Mouse (Mus musculus) layer of hippocampus, postnatal 25 days (tissue): ENCODE results near the gene Arid1b. TPM values are rescaled to one million over a fixed set of nuclear protein-coding genes. Genes with fewer than 3 reads are reported as not detected.

ENCODE experiments used
- DNase-seq, 2 experiments: peaks; one replicate each; pipeline ENCODE4 v3.0.0; 2022; ENCODE audit warnings: mixed read lengths in 2 of 2, low spot score in 1 of 2; ENCODE audit errors: extremely low spot score in 1 of 2
- total RNA-seq, 2 experiments: library from RNA; stranded (reverse); gene quantifications; 2 replicates each; pipeline ENCODE4 v1.2.3; 2021

Arid1b gene
- total RNA-seq, 2 experiments from 2014 or later: 86.8 to 102 TPM

- no peak for DNase-seq
Observed at GRCm38 (mm10) chr17:5052091-5052799, 58.1 kb downstream of the Arid1b start.

GRCm38 (mm10) chr17:5052800-5053179, 58.7 kb downstream of the Arid1b start:
- no peak for DNase-seq

GRCm38 (mm10) chr17:5053201-5053600, 59.1 kb downstream of the Arid1b start:
- DNase-seq: no peak

DNA sequence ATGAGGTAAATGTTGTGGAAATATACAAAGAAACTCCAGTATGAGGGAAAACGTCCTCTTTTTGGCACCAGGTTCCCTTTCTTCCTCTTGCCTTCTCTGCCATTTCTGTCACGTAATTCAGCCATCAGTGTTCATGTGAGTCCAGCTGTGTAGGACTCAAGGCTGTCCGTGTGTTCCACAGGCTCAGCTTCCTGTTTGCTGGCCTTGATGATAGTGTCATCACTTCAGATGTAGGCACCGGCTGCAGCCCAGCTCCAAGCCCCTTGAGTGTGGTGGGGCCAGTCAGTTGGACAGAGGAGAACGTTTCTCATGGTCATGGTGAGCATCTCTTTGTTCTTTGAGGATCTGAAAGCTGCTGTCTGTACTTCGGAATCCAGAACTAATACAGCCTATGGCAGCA, 61.3 kb downstream of the Arid1b start:
- DNase-seq: no peak

GRCm38 (mm10) chr17:5056654-5057053, 62.5 kb downstream of the Arid1b start:
- no peak for DNase-seq

DNA sequence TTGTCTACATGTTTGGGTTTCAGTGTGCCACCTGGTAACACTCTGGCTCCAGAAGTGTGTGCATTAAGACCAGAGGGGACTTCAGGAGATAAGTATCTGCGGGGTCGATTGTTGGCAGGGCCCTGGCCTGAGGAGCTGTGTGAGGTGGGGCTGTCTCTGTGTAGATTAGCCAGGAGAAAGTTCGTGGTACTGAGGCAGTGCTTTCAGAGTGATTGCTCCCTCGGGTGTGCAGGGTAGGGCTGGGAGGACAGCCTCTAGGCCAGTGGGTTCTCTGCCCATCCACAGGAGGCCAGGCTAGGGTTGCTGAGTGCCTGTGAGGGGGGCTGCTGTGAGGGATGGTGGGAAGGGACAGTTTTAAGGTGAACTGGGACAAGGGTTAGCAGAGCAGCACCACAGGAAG, 63.2 kb downstream of the Arid1b start:
- DNase-seq: no peak

GRCm38 (mm10) chr17:5057944-5058720, 64.0 kb downstream of the Arid1b start:
- DNase-seq: no peak

DNA sequence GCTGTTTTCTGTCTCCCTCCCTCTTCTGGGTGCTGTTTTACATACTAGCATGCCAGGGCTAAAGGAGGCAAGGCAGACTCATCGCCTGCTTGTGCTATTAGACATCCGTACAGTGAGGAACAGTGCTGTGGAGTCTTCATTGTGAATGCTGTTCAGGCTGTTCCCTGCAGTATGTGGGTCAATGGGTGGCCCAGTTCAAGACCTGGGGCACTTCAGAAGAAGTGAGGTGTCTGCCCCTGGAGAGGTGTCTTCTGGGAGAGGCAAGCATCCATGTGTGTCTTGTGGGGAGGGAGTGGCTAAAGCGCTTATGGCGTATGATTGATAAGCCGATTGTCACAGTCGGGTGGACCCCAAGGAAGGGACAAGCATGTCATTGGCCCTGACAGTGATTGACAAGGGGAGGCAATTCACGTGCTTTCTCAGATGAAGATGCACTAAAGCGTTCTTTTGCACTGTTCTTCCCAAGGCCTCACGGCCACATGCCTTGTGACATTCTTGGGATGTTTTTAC, 65.0 kb downstream of the Arid1b start:
- no peak for DNase-seq

- DNase-seq: no peak
Observed at GRCm38 (mm10) chr17:5060515-5061084, 66.5 kb downstream of the Arid1b start.

- DNase-seq: no peak
Observed at GRCm38 (mm10) chr17:5061183-5061582, 67.1 kb downstream of the Arid1b start.

DNA sequence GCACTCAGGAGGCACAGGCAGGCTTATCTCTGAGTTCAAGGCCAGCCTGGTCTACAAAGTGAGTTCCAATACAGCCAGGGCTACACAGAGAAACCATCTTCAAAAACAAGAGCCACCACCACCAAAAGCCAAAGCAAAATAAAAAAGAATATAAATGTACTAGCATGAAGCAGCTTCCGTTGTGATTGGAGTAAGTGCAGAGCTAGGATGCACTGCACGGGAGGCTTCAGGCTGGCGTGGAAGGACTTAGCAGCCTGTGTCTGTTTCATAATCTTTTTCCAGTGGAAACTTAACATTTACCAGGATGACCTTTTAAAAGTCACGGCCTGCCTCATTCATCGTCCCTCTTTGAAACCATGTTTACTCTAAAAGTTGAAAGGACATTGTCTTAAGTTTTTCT, 67.5 kb downstream of the Arid1b start:
- DNase-seq: no peak

DNA sequence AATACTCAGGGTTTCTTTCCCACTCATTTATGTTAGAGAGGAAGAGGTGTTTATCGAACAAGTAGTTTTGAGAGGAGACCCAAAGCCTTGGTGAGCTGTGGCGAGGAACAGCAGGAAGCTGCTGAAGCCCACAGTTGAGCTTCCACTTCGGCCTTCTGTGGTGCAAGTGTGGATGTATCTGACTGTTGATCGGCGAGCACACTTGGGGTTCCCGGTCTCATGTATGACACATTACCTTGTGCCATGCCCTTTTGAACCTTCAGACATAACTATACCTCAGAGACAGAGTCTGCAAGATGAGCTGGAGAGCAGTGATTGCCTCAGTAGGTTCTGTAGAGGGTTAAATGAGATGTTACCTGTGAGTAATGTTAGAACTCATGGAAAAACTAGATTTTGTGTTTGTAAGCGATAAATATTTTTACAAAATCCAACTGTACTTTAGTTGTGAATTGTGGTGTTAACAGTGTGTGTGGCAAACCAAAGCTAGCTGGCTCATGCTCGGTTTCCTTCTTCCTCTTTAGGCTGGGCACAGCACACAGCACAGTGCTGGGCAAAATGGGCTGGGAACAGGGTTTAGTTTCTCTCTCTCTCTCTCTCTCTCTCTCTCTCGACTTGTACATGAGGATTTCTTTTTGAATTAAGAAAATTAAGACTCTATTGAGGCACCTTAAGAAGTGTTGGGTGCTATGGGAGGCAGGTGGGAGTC, 69.5 kb downstream of the Arid1b start:
- DNase-seq: no peak

GRCm38 (mm10) chr17:5064777-5065176, 70.6 kb downstream of the Arid1b start:
- DNase-seq: no peak

DNA sequence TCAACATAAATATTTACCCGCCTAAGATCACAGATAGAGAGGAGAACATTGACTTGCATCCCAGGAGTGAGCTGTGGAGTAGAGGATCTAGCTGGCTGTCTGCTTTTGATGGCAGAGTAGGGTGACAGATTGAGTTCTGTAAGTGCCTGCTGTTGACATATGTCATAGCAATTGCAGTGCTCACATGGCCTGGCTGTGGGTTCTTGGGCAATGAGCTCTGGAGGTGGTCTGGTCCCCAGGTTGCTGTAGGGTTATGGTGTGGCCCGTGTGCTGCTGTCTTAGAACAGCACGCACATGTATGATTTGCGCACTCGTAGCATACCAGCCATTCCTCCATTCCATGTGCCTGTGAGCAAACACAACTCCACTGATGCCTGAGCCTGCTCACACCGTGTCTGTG, 71.1 kb downstream of the Arid1b start:
- DNase-seq: peak in 1 of 2 experiments; percentile 20

GRCm38 (mm10) chr17:5066835-5067234, 72.7 kb downstream of the Arid1b start:
- no peak for DNase-seq

- no peak for DNase-seq
Observed at GRCm38 (mm10) chr17:5067264-5067663, 73.1 kb downstream of the Arid1b start.

GRCm38 (mm10) chr17:5070399-5070798, 76.3 kb downstream of the Arid1b start:
- no peak for DNase-seq

DNA sequence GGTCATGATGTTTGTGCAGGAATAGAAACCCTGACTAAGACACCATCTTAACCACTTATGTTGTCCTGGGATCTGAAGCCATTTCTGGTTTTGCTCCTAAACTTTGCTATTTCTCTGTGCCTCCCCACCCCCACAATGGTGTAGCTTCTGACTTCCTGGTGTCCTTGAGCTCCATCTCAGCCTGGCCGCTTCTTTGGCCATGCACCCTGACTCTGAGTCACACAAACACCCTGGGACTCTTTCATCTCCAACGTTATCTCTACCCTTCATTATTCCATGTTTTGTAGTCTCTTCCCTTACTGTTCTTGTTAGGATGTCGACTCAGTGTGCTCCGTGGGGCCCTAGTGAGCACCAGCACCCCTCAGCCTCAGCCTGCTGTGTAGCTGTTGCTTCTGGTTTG, 78.4 kb downstream of the Arid1b start:
- DNase-seq: no peak

- DNase-seq: no peak
Observed at GRCm38 (mm10) chr17:5074752-5075506, 80.8 kb downstream of the Arid1b start.

DNA sequence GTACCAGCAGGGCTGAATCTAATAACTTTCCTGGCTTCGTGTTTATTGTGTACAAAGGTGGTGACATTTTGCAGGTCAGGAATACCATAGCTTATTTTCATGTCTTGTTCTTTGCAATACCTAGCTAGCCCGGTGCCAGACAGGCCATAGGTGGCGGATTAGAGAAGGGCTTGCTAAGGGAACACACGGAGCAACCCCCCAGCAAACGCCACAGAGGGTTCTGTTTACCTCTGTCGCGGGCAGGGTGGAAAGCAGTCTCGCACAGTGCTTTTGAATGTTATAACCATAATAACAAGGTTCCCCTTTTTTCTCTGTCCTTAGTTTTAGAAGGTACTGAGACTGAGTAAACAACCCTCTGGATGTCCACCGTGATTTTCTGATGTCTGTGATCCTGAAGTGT, 83.9 kb downstream of the Arid1b start:
- no peak for DNase-seq
